Mouse (Mus musculus): ENCODE data around the gene Akap6. TPM values are rescaled to one million over a fixed set of nuclear protein-coding genes. Genes with fewer than 3 reads are reported as not detected.

Gene Akap6
- polyA plus RNA-seq, 2 experiments = under 0.01 to 0.01 TPM

DNA sequence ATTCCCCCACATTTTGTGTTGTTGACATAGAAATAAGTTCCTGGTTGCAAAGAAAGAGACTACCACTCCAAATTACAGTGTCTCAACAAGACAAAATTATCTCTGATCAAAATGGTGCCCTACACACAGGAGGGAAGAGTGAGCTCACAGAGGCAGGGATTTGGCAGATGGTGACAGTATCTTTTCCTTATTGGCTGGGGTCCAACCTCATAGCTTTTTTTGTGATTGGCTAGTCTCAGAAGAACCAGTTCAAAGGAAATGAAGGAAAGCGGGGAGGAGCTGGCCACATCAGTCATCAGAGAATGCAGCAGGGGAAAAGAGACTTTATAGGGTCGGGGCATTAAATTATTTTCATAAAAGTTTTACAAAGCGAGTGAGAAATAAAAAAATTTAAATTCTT is 386.6 kb downstream of the Akap6 start:
- H3K27ac ChIP-seq = no peak overlapping the region
- no peaks in the 10 kb centered on the region for H3K4me1 ChIP-seq (replicated peaks; ENCODE audit: control insufficient read depth in 2 of 2, insufficient read depth in 2 of 2, low read length in 1 of 2)
- DNase-seq (ENCODE audit: low read depth in 3 of 3, low spot score in 3 of 3) (no peak), ATAC-seq (ENCODE audit: insufficient read depth) (no peak)
- H3K27me3 ChIP-seq (ENCODE audit: control insufficient read depth, insufficient read depth, low read length) = no peaks in the 10 kb centered on the region
- H3K36me3 ChIP-seq (replicated peaks; ENCODE audit: control insufficient read depth, insufficient read depth, low read depth) = no peaks in the 10 kb centered on the region
- H3K9me3 ChIP-seq (ENCODE audit: control insufficient read depth, low read length) = no peaks in the 10 kb centered on the region
- no peak overlapping the region for H3K9ac ChIP-seq (replicated peaks)
- 50% methylated on average over 3 of the region's 3 CpGs for WGBS (ENCODE audit: insufficient replicate concordance)
- H3K4me3 ChIP-seq (ENCODE audit: insufficient read depth in 1 of 2, low read depth in 2 of 2, low read length in 2 of 2) = no peak overlapping the region
- H3K4me2 ChIP-seq (ENCODE audit: low read depth) = no peak overlapping the region
- no peak for TF ChIP-seq CTCF (IDR thresholded peaks at IDR 0.05; ENCODE audit: low read depth)
- no peak for TF ChIP-seq EP300 (IDR thresholded peaks at IDR 0.05; ENCODE audit: low read depth)

DNA sequence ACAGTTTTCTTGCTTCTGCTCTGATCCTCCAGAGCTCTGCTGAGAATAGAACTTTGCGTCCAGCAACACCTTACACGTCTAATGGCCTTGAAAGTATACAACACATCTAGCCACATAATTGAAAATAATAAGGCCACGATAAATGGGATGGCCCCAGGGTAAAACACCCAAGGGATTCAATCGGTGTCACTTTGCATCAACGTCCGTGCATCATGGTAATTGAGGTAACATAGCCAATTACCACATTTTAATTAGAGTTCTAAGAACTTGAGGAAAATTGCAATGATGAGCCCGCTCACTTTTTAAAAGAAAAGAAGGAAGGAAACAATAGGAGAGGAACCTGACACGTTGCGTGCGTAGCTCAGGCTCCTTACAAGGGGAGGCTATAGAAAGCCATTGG is 413.1 kb downstream of the Akap6 start:
- ATAC-seq (ENCODE audit: insufficient read depth) (no peak), DNase-seq (ENCODE audit: low read depth in 3 of 3, low spot score in 3 of 3) (no peak)
- Histone ChIP-seq H3K36me3 (replicated peaks; ENCODE audit: control insufficient read depth, insufficient read depth, low read depth) (no peaks in the 10 kb centered on the region), H3K4me1 (replicated peaks; ENCODE audit: control insufficient read depth in 2 of 2, insufficient read depth in 2 of 2, low read length in 1 of 2) (no peaks in the 10 kb centered on the region), H3K9me3 (ENCODE audit: control insufficient read depth, low read length) (no peaks in the 10 kb centered on the region), H3K27ac (no peak overlapping the region), H3K4me3 (ENCODE audit: insufficient read depth in 1 of 2, low read depth in 2 of 2, low read length in 2 of 2) (no peak overlapping the region), H3K9ac (replicated peaks) (no peak overlapping the region), H3K27me3 (ENCODE audit: control insufficient read depth, insufficient read depth, low read length) (no peaks in the 10 kb centered on the region), H3K4me2 (ENCODE audit: low read depth) (no peak overlapping the region)
- TF ChIP-seq CTCF (IDR thresholded peaks at IDR 0.05; ENCODE audit: low read depth) = no peak
- no peak for TF ChIP-seq EP300 (IDR thresholded peaks at IDR 0.05; ENCODE audit: low read depth)
- WGBS (ENCODE audit: insufficient replicate concordance) = 70% methylated on average over 10 of the region's 10 CpGs

DNA sequence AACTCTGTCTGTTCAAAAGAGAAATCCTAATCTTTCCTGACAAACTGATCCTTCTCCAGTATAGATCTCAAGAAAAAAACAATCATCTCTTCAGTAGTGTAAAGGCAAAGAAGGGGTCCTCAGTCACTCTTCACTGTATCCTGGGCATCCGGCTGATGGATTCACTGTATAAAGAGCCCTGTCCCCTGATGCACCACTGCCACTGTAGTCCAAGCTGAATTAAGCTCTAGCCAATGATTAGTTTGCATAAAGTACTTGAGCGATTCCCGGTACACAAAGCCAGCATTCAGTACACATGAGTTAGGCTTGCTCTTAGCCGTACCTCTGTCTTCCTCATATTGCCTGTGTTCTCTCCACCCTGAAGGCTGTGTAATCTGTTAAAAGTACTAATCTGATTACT is 420.2 kb downstream of the Akap6 start:
- 53% methylated on average over 4 of the region's 4 CpGs for WGBS (ENCODE audit: insufficient replicate concordance)
- no peaks in the 10 kb centered on the region for H3K36me3 ChIP-seq (replicated peaks; ENCODE audit: control insufficient read depth, insufficient read depth, low read depth)
- ATAC-seq (ENCODE audit: insufficient read depth) = no peak

DNA sequence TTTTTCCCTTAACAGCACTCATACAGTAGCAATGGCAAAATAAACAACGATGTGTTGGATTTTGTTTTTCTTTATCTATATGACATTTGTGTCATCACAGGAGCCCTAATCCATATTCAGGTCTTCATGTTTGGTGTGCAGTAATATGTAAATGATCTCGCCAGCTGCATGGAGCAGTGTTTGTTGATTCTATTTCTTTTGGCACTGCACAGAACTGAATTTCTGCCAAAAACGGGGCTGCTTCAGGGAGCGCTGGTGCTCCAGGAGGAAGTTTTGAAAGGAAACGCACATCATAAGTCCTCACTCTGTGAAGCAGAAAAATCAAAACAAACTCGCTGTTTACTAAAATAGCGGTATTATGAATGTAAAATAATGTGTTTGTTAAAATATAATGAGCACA is 424.9 kb downstream of the Akap6 start:
- no peaks in the 10 kb centered on the region for H3K9me3 ChIP-seq (ENCODE audit: control insufficient read depth, low read length)
- WGBS (ENCODE audit: insufficient replicate concordance) = 68% methylated on average over 7 of the region's 7 CpGs
- no peaks in the 10 kb centered on the region for H3K27me3 ChIP-seq (ENCODE audit: control insufficient read depth, insufficient read depth, low read length)
- ATAC-seq (ENCODE audit: insufficient read depth) = no peak
- H3K36me3 ChIP-seq (replicated peaks; ENCODE audit: control insufficient read depth, insufficient read depth, low read depth) = no peaks in the 10 kb centered on the region
- H3K9ac ChIP-seq (replicated peaks) = no peak overlapping the region
- no peak overlapping the region for H3K27ac ChIP-seq
- no peak for TF ChIP-seq EP300 (IDR thresholded peaks at IDR 0.05; ENCODE audit: low read depth)
- TF ChIP-seq CTCF (IDR thresholded peaks at IDR 0.05; ENCODE audit: low read depth) = no peak
- H3K4me3 ChIP-seq (ENCODE audit: insufficient read depth in 1 of 2, low read depth in 2 of 2, low read length in 2 of 2) = no peak overlapping the region
- H3K4me2 ChIP-seq (ENCODE audit: low read depth) = no peak overlapping the region
- DNase-seq (ENCODE audit: low read depth in 3 of 3, low spot score in 3 of 3) = no peak
- H3K4me1 ChIP-seq (replicated peaks; ENCODE audit: control insufficient read depth in 2 of 2, insufficient read depth in 2 of 2, low read length in 1 of 2) = no peaks in the 10 kb centered on the region

More for the DNA sequence above, 420.2 kb downstream of the Akap6 start:
- Histone ChIP-seq H3K4me1 (replicated peaks; ENCODE audit: control insufficient read depth in 2 of 2, insufficient read depth in 2 of 2, low read length in 1 of 2) (no peaks in the 10 kb centered on the region), H3K27me3 (ENCODE audit: control insufficient read depth, insufficient read depth, low read length) (no peaks in the 10 kb centered on the region), H3K27ac (no peak overlapping the region), H3K9ac (replicated peaks) (no peak overlapping the region), H3K4me2 (ENCODE audit: low read depth) (no peak overlapping the region), H3K4me3 (ENCODE audit: insufficient read depth in 1 of 2, low read depth in 2 of 2, low read length in 2 of 2) (no peak overlapping the region), H3K9me3 (ENCODE audit: control insufficient read depth, low read length) (no peaks in the 10 kb centered on the region)
- TF ChIP-seq CTCF (IDR thresholded peaks at IDR 0.05; ENCODE audit: low read depth) (no peak), EP300 (IDR thresholded peaks at IDR 0.05; ENCODE audit: low read depth) (no peak)
- no peak for DNase-seq (ENCODE audit: low read depth in 3 of 3, low spot score in 3 of 3)

DNA sequence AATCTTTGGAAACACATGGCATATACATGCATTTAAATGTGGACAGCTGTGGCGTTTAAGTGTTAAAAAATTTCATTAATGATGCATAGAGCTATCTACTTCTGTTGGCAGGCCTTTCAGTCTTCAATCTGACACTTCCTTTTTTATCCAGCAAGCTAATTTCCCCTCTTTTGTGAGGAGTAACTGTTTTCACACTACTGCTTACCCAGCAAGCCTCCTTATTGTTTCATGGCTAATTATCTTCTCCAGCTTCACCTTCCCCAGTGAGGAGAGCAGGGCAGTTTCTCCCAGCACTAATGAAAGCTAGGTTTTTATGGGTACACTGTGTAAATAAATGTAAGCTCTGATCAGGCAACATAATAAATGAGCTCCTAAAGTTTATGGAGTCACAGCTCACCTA is 425.5 kb downstream of the Akap6 start:
- no peak overlapping the region for H3K4me2 ChIP-seq (ENCODE audit: low read depth)
- DNase-seq (ENCODE audit: low read depth in 3 of 3, low spot score in 3 of 3) (no peak), ATAC-seq (ENCODE audit: insufficient read depth) (no peak)
- no peaks in the 10 kb centered on the region for H3K36me3 ChIP-seq (replicated peaks; ENCODE audit: control insufficient read depth, insufficient read depth, low read depth)
- H3K4me1 ChIP-seq (replicated peaks; ENCODE audit: control insufficient read depth in 2 of 2, insufficient read depth in 2 of 2, low read length in 1 of 2) = no peaks in the 10 kb centered on the region
- no peak overlapping the region for H3K27ac ChIP-seq
- no peak overlapping the region for H3K4me3 ChIP-seq (ENCODE audit: insufficient read depth in 1 of 2, low read depth in 2 of 2, low read length in 2 of 2)
- H3K27me3 ChIP-seq (ENCODE audit: control insufficient read depth, insufficient read depth, low read length) = no peaks in the 10 kb centered on the region
- H3K9me3 ChIP-seq (ENCODE audit: control insufficient read depth, low read length) = no peaks in the 10 kb centered on the region
- TF ChIP-seq CTCF (IDR thresholded peaks at IDR 0.05; ENCODE audit: low read depth) = no peak
- no peak overlapping the region for H3K9ac ChIP-seq (replicated peaks)
- 52% methylated on average over 1 of the region's 1 CpGs for WGBS (ENCODE audit: insufficient replicate concordance)
